Mouse (Mus musculus) limb, embryonic 15.5 days (tissue): Measurements from ENCODE around the gene Srpk1. TPM values are rescaled to one million over a fixed set of nuclear protein-coding genes. Genes with fewer than 3 reads are reported as not detected.
"Not testable (repeated sequence)": the region's sequence is repeated elsewhere in the genome, so short reads cannot be mapped to it uniquely, and the experiment has no call there.

Experiments
- ATAC-seq: fragments of 200-750 bp; cut with Nextera tagmentation; 2 replicates; pipeline ENCODE4 v1.8.0; 2017; ENCODE audit warnings: low read depth, moderate TSS enrichment; ENCODE audit not compliant: insufficient number of reproducible peaks, low FRiP score, low TSS enrichment
- H3K27ac ChIP-seq: fragments of 300-500 bp; sonication (generic); 2 replicates; pipeline ENCODE4 v1.5.1; 2015; ENCODE audit warnings: moderate library complexity, mild to moderate bottlenecking, inconsistent platforms
- H3K27me3 ChIP-seq: fragments of 300-500 bp; sonication (generic); 2 replicates; pipeline ENCODE4 v1.6.1; 2015; ENCODE audit warnings: inconsistent platforms
- H3K36me3 ChIP-seq: fragments of 300-500 bp; sonication (generic); 2 replicates; pipeline ENCODE4 v1.6.1; 2015; ENCODE audit warnings: inconsistent platforms
- H3K4me1 ChIP-seq: fragments of 300-500 bp; sonication (generic); 2 replicates; pipeline ENCODE4 v1.6.1; 2015; ENCODE audit warnings: inconsistent platforms
- H3K4me2 ChIP-seq: fragments of 300-500 bp; sonication (generic); 2 replicates; pipeline ENCODE4 v1.6.1; 2015; ENCODE audit warnings: mild to moderate bottlenecking, inconsistent platforms
- H3K4me3 ChIP-seq: fragments of 300-500 bp; sonication (generic); 2 replicates; pipeline ENCODE4 v1.5.1; 2015; ENCODE audit warnings: mild to moderate bottlenecking, inconsistent platforms
- H3K9ac ChIP-seq: fragments of 300-500 bp; sonication (generic); 2 replicates; pipeline ENCODE4 v1.6.1; 2015; ENCODE audit warnings: inconsistent platforms
- H3K9me3 ChIP-seq: fragments of 300-500 bp; sonication (generic); 2 replicates; pipeline ENCODE4 v1.6.1; 2016; ENCODE audit warnings: inconsistent platforms
- WGBS: fragments of 180-500 bp; shearing (Covaris S2); methylation state at CpG from one replicate; pipeline ENCODE4 v1.1.7; 2015; 5-methylcytosine and 5-hydroxymethylcytosine counted together
- polyA plus RNA-seq: library from polyadenylated mRNA; unstranded; fragments of >200 nt; fragmentation: Nextera tagmentation; extraction: Ambion mirVana; gene quantifications from 2 replicates; pipeline ENCODE4 v1.2.1, GENCODE M21; 2015

The Srpk1 gene
- polyA plus RNA-seq, 1 experiment from 2014 or later: 121 TPM

- WGBS: 17% methylated on average over 49 of the region's 50 CpGs
- ATAC-seq: peak; percentile 46; the same call in 1 of the 2 replicates
- no peaks in the 10 kb centered on the region for H3K27me3 ChIP-seq
These were observed 47.0 kb downstream of the Srpk1 start, which contains the start of gene Lhfpl5 for GRCm38 (mm10) chr17:28575244-28576125. TSS of gene Lhfpl5 (plus strand) at chr17:28575641.

DNA sequence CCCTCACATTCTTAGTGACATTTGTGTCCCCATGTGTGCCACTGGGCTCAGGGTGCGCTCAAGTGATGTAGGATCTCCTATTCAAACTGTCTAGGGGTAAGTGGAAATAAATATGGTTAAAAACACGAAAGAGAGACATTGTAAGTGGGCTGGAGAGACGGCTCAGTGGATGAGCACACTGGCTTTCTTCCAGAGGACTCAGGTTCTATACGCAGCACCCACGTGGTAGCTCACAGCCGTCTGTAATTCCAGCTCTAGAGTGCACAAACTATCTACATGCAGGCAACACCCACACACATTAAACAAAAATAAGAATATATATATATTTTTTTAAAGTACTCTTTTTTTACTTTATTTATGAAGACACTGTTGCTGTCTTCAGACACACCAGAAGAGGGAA is 49.6 kb downstream of the Srpk1 start:
- Histone ChIP-seq H3K9me3 (no peaks in the 10 kb centered on the region), H3K36me3 (no peaks in the 10 kb centered on the region), H3K27ac (no peak overlapping the region), H3K4me2 (no peak overlapping the region), H3K4me1 (peaks cover 8% of the 10 kb centered on the region), H3K4me3 (no peak overlapping the region), H3K27me3 (no peaks in the 10 kb centered on the region), H3K9ac (no peak overlapping the region)
- WGBS: 80% methylated on average over 6 of the region's 6 CpGs
- ATAC-seq: no peak

More at GRCm38 (mm10) chr17:28575244-28576125, 47.0 kb downstream of the Srpk1 start, which contains the start of gene Lhfpl5:
- Histone ChIP-seq H3K4me3 (peak within 1 kb of the TSS; percentile 26), H3K4me1 (peaks cover 8% of the 10 kb centered on the region), H3K4me2 (peak within 1 kb of the TSS; percentile 54), H3K9ac (no peak within 1 kb of the TSS), H3K9me3 (no peaks in the 10 kb centered on the region), H3K27ac (no peak within 1 kb of the TSS), H3K36me3 (no peaks in the 10 kb centered on the region)

GRCm38 (mm10) chr17:28572521-28572920 is 50.0 kb downstream of the Srpk1 start:
- H3K4me2 ChIP-seq: no peak overlapping the region
- no peak for ATAC-seq
- H3K4me1 ChIP-seq: peaks cover 8% of the 10 kb centered on the region
- no peak overlapping the region for H3K27ac ChIP-seq
- H3K4me3 ChIP-seq: no peak overlapping the region
- H3K9ac ChIP-seq: no peak overlapping the region
- no peaks in the 10 kb centered on the region for H3K36me3 ChIP-seq
- WGBS: 83% methylated on average over 7 of the region's 7 CpGs
- no peaks in the 10 kb centered on the region for H3K27me3 ChIP-seq
- H3K9me3 ChIP-seq: no peaks in the 10 kb centered on the region

GRCm38 (mm10) chr17:28571868-28572267 is 50.6 kb downstream of the Srpk1 start:
- Histone ChIP-seq H3K9ac (no peak overlapping the region), H3K9me3 (no peaks in the 10 kb centered on the region), H3K27me3 (no peaks in the 10 kb centered on the region), H3K27ac (no peak overlapping the region), H3K4me1 (peaks cover 8% of the 10 kb centered on the region), H3K4me3 (no peak overlapping the region), H3K36me3 (no peaks in the 10 kb centered on the region), H3K4me2 (no peak overlapping the region)
- 75% methylated on average over 3 of the region's 3 CpGs for WGBS
- ATAC-seq: no peak

DNA sequence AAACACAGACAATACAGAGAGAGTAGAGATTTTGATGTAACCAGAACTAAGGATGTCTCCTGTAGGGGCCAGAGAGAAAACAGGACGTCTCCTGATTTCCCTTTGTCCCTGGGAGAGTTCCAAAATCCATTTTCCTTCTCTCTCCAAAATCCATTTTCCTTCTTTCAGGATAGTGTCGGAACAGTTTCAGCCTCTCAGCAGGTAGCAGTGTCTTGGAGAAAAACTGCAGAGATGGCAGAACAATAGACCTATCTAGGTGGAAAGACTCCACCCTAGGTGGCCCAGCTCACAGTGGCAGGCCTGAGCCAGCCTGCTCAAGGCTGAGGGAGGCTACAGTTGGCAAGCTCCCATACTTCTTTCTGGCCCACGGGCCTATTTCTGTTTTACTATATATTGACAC is 55.0 kb downstream of the Srpk1 start:
- no peak overlapping the region for H3K9ac ChIP-seq
- H3K9me3 ChIP-seq: no peaks in the 10 kb centered on the region
- no peak for ATAC-seq
- 36% methylated on average over 3 of the region's 3 CpGs for WGBS
- H3K27ac ChIP-seq: no peak overlapping the region
- H3K4me3 ChIP-seq: no peak overlapping the region
- H3K27me3 ChIP-seq: no peaks in the 10 kb centered on the region
- no peak overlapping the region for H3K4me2 ChIP-seq
- no peaks in the 10 kb centered on the region for H3K36me3 ChIP-seq
- H3K4me1 ChIP-seq: no peaks in the 10 kb centered on the region

GRCm38 (mm10) chr17:28565181-28565580 is 57.3 kb downstream of the Srpk1 start:
- H3K4me1 ChIP-seq: peaks cover 5% of the 10 kb centered on the region; the same call in 1 of the 2 replicates
- no peak for ATAC-seq
- no peak overlapping the region for H3K27ac ChIP-seq
- H3K36me3 ChIP-seq: no peaks in the 10 kb centered on the region
- no peaks in the 10 kb centered on the region for H3K9me3 ChIP-seq
- no peak overlapping the region for H3K4me3 ChIP-seq
- H3K27me3 ChIP-seq: no peaks in the 10 kb centered on the region
- H3K4me2 ChIP-seq: no peak overlapping the region
- H3K9ac ChIP-seq: no peak overlapping the region

DNA sequence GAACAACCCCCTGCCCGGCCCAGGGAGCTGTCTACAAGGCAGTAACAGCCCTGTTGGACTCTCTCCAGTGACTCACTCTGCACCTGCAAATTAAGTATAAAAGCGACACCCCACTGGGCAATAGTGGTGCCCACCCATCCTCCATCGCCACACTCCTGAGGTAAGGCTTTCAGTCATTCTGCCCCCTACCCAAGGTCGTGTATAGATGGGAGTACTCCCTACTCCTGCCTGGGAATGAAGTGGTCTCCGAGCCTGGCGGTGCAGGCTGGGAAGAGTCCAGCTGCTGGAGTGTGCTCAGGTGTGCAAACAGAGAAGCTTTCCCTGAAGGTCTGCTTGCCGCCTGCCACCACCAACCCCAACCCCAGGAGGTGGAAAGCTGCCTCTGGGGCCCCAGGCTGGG is 60.9 kb downstream of the Srpk1 start:
- no peaks in the 10 kb centered on the region for H3K9me3 ChIP-seq

DNA sequence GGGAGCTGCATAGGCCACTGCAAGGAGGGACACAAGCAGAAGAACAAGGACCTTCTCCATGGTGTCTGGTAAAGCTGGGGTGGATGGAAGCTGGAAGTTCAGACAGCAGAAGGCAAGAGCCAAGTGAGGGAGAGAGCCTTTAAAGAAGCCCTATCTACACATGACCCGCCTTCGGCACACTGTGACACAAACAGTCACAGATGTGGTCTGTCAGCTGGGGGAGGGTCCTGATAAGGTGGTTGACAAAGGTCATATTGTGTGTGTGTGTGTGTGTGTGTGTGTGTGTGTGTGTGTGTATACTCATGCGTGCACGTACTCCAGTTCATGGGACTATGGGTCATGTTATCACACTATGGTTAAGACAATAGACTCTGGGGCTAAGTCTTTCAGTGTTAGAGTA is 61.9 kb downstream of the Srpk1 start, which contains the start of gene Clps:
Gene Clps (minus strand): TSS at position 169 of the 400 bp plus-strand sequence.
- WGBS: 83% methylated on average over 4 of the region's 4 CpGs
- Histone ChIP-seq H3K4me3 (no peak within 1 kb of the TSS), H3K9ac (no peak within 1 kb of the TSS), H3K4me2 (no peak within 1 kb of the TSS), H3K27me3 (no peaks in the 10 kb centered on the region), H3K27ac (no peak within 1 kb of the TSS), H3K9me3 (no peaks in the 10 kb centered on the region), H3K4me1 (peaks cover 12% of the 10 kb centered on the region), H3K36me3 (no peaks in the 10 kb centered on the region)
- no peak for ATAC-seq

More for the DNA sequence above, 60.9 kb downstream of the Srpk1 start:
- Histone ChIP-seq H3K4me1 (peaks cover 10% of the 10 kb centered on the region), H3K4me3 (no peak overlapping the region), H3K36me3 (no peaks in the 10 kb centered on the region), H3K4me2 (no peak overlapping the region), H3K27ac (no peak overlapping the region), H3K9ac (no peak overlapping the region), H3K27me3 (no peaks in the 10 kb centered on the region)
- WGBS: 46% methylated on average over 7 of the region's 7 CpGs
- ATAC-seq: no peak

GRCm38 (mm10) chr17:28557772-28558171 is 64.7 kb downstream of the Srpk1 start:
- Histone ChIP-seq H3K4me3 (no peak overlapping the region), H3K9ac (no peak overlapping the region), H3K4me2 (no peak overlapping the region), H3K27ac (peak overlapping the region; percentile 27; the same call in 1 of the 2 replicates), H3K4me1 (peaks cover 21% of the 10 kb centered on the region), H3K36me3 (no peaks in the 10 kb centered on the region), H3K9me3 (no peaks in the 10 kb centered on the region), H3K27me3 (no peaks in the 10 kb centered on the region)
- ATAC-seq: no peak
- WGBS: 40% methylated on average over 6 of the region's 6 CpGs

- H3K27ac ChIP-seq: 0 out of 2 replicates have a peak overlapping the region, but pooled peaks have one; percentile 48
- H3K9me3 ChIP-seq: no peaks in the 10 kb centered on the region
- H3K4me3 ChIP-seq: no peak overlapping the region
- H3K4me2 ChIP-seq: no peak overlapping the region
- no peaks in the 10 kb centered on the region for H3K27me3 ChIP-seq
- WGBS: 45% methylated on average over 6 of the region's 6 CpGs
- H3K4me1 ChIP-seq: peaks cover 24% of the 10 kb centered on the region
- H3K9ac ChIP-seq: no peak overlapping the region
- ATAC-seq: no peak
- H3K36me3 ChIP-seq: no peaks in the 10 kb centered on the region
These were observed 65.7 kb downstream of the Srpk1 start for GRCm38 (mm10) chr17:28556635-28557396.

DNA sequence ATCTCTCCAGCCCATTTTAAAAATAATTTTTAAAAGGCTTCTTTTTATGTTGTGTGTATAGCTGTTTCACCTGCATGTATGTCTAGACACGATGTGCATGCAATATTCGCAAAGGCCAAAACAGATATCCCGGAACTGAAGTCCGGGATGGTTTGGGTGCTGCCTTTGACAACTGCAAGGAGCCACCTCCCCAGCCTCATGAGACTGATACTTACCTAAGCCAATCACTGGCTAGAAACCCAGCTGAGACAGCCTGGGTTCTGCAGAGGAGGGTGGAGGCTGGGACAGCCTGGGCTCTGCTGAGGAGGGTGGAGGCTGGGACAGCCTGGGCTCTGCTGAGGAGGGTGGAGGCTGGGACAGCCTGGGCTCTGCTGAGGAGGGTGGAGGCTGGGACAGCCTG is 68.5 kb downstream of the Srpk1 start:
- not testable (repeated sequence) for ATAC-seq, H3K9ac ChIP-seq, H3K4me3 ChIP-seq, H3K9me3 ChIP-seq, H3K36me3 ChIP-seq, H3K4me2 ChIP-seq, H3K27ac ChIP-seq, H3K27me3 ChIP-seq
- peaks cover 20% of the 10 kb centered on the region for H3K4me1 ChIP-seq
- 83% methylated on average over 4 of the region's 4 CpGs for WGBS
